Mouse (Mus musculus): Measurements from ENCODE around the gene Map3k5.

- TF ChIP-seq CTCF (IDR thresholded peaks at IDR 0.05; ENCODE audit: extremely low read depth, insufficient read length, insufficient replicate concordance, low read depth, low read length) (no peak), POLR2A (IDR thresholded peaks at IDR 0.05; ENCODE audit: low read depth, low read length) (no peak)
These were observed 10.0 kb upstream of the Map3k5 start for GRCm38 (mm10) chr10:19924256-19924655.
